Mouse (Mus musculus) lung, postnatal 0 days (tissue): ENCODE results near the gene Colq. TPM values are rescaled to one million over a fixed set of nuclear protein-coding genes. Genes with fewer than 3 reads are reported as not detected.

ENCODE experiments used
- ATAC-seq: fragments of 200-750 bp; cut with Nextera tagmentation; 2 replicates; pipeline ENCODE4 v1.8.0; 2017; ENCODE audit warnings: moderate library complexity
- DNase-seq: peaks from one replicate; pipeline ENCODE4 v3.0.0-alpha.2; 2016; ENCODE audit warnings: low spot score
- H3K27ac ChIP-seq: fragments of 300-500 bp; sonication (generic); 2 replicates; pipeline ENCODE4 v1.5.1; 2014; ENCODE audit warnings: antibody characterized with exemption, mild to moderate bottlenecking, low read length, mixed read lengths
- H3K27me3 ChIP-seq: fragments of 300-500 bp; sonication (generic); replicated peaks from 2 replicates; pipeline ENCODE4 v1.6.1; 2014; ENCODE audit warnings: low read length, mixed read lengths; ENCODE audit not compliant: insufficient read depth
- H3K36me3 ChIP-seq: fragments of 300-500 bp; sonication (generic); 2 replicates; pipeline ENCODE4 v1.6.1; 2014; ENCODE audit warnings: low read length, mixed read lengths; ENCODE audit not compliant: insufficient read depth
- H3K4me1 ChIP-seq: fragments of 300-500 bp; sonication (generic); 2 replicates; pipeline ENCODE4 v1.6.1; 2014; ENCODE audit warnings: antibody characterized with exemption, low read depth, low read length, mixed read lengths; ENCODE audit not compliant: insufficient read depth
- H3K4me2 ChIP-seq: fragments of 300-500 bp; sonication (generic); replicated peaks from 2 replicates; pipeline ENCODE4 v1.6.1; 2014; ENCODE audit warnings: low read depth, mild to moderate bottlenecking, low read length, moderate library complexity, mixed read lengths
- H3K4me3 ChIP-seq: fragments of 300-500 bp; sonication (generic); 2 replicates; pipeline ENCODE4 v1.5.1; 2014; ENCODE audit warnings: low read depth, low read length
- H3K9ac ChIP-seq: fragments of 300-500 bp; sonication (generic); replicated peaks from 2 replicates; pipeline ENCODE4 v1.6.1; 2014; ENCODE audit warnings: low read depth, mild to moderate bottlenecking
- H3K9me3 ChIP-seq: fragments of 300-500 bp; sonication (generic); 2 replicates; pipeline ENCODE4 v1.6.1; 2016; ENCODE audit warnings: low read length, mixed read lengths
- CTCF ChIP-seq: IDR thresholded peaks from 2 replicates; pipeline ENCODE4 v1.5.1; 2016; ENCODE audit warnings: antibody characterized with exemption, mild to moderate bottlenecking
- EP300 ChIP-seq: IDR thresholded peaks from 2 replicates; pipeline ENCODE4 v1.6.1; 2016; ENCODE audit warnings: antibody characterized with exemption, mild to moderate bottlenecking, control low read depth
- WGBS: fragments of 180-500 bp; shearing (Covaris S2); extraction: QIAGEN DNeasy Blood & Tissue Kit; methylation state at CpG from one replicate; pipeline ENCODE4 v1.1.7; 2014; 5-methylcytosine and 5-hydroxymethylcytosine counted together
- polyA plus RNA-seq: library from polyadenylated mRNA; unstranded; fragments of >200 nt; fragmentation: Nextera tagmentation; extraction: Ambion mirVana; gene quantifications from 2 replicates; pipeline ENCODE4 v1.2.1, GENCODE M21; 2015

Colq gene
- polyA plus RNA-seq, 1 experiment from 2014 or later, result 1.1 TPM

DNA sequence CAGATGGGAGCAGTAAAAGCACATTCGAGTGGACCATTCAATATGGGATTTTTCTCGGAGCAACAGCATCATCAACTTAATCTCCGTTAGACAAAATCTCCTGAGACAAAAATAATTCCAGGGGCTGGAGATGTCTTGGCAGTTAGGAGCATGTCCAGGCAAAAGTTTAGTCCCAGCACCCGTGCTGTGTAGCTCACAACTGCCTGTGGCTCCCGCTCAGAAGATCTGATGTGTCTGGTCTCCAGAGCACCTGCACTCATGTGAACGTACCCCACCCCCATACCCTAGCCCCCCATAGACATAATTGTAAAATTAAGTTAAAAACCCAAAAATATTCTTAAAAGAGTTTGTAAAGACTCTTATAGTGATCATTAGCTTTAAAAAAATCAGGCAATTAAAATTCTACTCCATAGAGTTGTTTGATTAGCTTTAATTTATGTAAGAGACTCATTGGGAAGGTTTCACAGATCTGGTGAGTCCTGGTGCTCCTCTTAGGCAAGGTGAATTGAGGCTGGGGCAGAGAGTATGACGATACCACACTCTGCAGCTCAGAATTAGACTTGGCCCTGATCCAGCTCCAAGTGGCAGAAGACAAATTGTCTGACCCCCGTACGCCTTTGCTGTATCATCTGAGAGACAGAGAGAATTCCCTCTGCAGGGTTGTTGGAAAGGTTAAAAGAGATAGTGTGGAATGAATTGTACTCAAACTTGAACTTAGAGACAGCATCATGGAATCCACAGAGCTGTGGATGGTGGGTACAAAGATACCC is 13.0 kb downstream of the Colq start:
- no peaks in the 10 kb centered on the region for H3K4me1 ChIP-seq
- H3K27me3 ChIP-seq, result no peaks in the 10 kb centered on the region
- H3K4me2 ChIP-seq, result no peak overlapping the region
- DNase-seq (no peak), ATAC-seq (no peak)
- 45% methylated on average over 9 of the region's 9 CpGs for WGBS
- H3K9ac ChIP-seq, result no peak overlapping the region
- H3K9me3 ChIP-seq, result no peaks in the 10 kb centered on the region
- no peak overlapping the region for H3K4me3 ChIP-seq
- no peak overlapping the region for H3K27ac ChIP-seq
- no peak for TF ChIP-seq CTCF
- no peak for TF ChIP-seq EP300
- no peaks in the 10 kb centered on the region for H3K36me3 ChIP-seq

DNA sequence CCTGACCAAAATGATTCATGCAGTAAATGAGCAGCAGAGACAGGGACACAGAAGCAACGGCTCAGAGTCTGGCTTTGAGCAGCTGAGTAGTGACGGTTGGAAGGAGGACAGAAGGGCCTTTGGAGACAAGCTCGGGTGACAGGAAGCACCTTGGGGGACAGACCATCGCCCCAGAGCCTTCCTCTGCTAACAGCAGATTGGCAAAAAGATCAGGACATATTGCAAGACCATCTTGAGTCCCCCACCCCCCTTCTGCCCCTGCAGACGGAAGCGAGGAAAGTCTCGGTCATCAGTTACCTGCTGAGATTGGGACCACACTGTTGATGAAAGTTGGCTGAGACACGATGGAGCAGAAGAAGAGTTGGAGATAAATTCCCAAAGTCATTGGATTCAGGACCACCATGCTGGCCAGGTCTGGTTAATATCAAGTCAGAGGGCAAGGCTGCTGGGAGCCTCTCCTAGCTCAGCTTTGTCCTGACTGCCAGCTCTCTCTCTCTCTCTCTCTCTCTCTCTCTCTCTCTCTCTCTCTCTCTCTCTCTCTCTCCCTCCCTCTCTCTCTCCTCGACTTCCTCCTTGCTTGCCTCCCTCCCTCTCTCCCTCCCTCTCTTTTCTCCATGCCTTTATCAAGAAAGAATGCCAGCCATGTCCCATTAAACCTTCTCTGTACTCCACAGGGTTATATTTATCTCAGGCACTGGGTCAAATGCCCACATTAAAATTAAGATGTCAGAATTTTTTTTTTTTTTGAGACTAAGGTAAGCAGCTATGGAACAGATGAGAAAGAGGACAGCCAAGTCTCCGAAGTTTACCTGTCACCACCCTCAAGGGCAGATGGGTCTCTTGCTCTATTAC is 14.1 kb downstream of the Colq start:
- no peak for ATAC-seq
- no peak overlapping the region for H3K27ac ChIP-seq
- no peaks in the 10 kb centered on the region for H3K4me1 ChIP-seq
- DNase-seq, result no peak
- H3K4me3 ChIP-seq, result no peak overlapping the region
- no peaks in the 10 kb centered on the region for H3K27me3 ChIP-seq
- WGBS, result 38% methylated on average over 10 of the region's 10 CpGs
- no peaks in the 10 kb centered on the region for H3K9me3 ChIP-seq
- no peak overlapping the region for H3K9ac ChIP-seq
- H3K4me2 ChIP-seq, result no peak overlapping the region
- TF ChIP-seq EP300 (no peak), CTCF (no peak)
- no peaks in the 10 kb centered on the region for H3K36me3 ChIP-seq

DNA sequence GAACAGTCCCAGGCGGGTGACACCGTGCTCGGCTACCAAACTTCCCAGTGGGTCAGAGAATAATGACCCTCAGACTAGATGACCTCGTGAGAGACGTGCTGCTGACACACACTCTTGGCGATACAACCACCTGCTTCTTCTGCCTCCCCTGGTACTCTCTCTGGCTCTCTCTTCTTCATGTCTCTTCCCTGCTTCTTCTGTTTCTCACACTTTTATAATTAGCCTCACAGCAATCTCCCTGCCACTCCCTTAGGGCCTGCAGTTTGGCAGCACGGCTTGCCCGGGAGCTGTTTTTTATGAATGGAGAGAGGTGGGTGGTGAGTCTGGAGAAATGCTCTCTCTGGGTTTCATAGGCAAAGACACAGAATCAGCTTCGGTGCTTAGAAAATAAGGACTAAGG is 15.3 kb downstream of the Colq start:
- no peak for TF ChIP-seq EP300
- no peak for TF ChIP-seq CTCF
- no peaks in the 10 kb centered on the region for H3K4me1 ChIP-seq
- H3K4me3 ChIP-seq, result no peak overlapping the region
- ATAC-seq, result no peak
- 70% methylated on average over 9 of the region's 9 CpGs for WGBS
- no peak for DNase-seq
- H3K27ac ChIP-seq, result no peak overlapping the region
- no peaks in the 10 kb centered on the region for H3K36me3 ChIP-seq
- no peaks in the 10 kb centered on the region for H3K9me3 ChIP-seq
- H3K27me3 ChIP-seq, result no peaks in the 10 kb centered on the region
- H3K4me2 ChIP-seq, result no peak overlapping the region
- no peak overlapping the region for H3K9ac ChIP-seq

DNA sequence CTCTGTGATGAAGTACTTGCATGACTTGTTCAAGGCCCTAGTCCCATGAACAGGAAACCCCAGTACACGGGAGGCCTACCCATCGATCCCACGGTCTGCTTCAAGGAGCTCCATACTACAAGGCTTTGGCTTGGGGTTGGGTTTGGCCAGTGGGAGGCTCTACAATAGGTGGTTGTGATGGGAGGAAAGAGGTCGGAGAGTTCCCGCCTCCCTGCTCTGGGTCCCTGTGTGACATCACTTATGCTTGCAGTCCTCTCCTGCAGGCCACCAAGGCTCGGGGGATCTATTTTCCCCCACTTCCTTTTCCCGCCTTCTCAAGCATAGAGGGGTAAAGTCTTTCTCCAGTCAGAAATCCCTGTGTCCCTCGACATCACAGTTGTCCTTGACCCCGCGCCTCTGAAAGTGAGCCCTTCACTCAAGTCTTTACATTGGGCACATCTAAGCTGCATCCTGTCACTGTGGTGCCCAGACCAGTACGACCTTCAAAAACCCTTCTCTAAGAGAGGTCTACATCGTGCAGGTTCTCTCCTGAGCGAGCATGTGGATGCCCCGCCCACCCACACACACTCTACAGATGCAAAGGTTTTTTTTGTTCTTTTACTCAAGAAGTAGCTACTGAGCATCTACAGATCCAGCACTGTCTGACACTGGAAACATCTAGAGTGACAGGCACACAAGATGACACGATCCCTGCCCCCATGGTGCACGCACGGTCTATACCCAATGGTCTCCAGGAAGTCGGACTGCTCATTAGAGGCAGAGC is 16.1 kb downstream of the Colq start:
- 90% methylated on average over 18 of the region's 18 CpGs for WGBS
- H3K36me3 ChIP-seq, result no peaks in the 10 kb centered on the region
- H3K9me3 ChIP-seq, result no peaks in the 10 kb centered on the region
- no peaks in the 10 kb centered on the region for H3K4me1 ChIP-seq
- TF ChIP-seq EP300 (no peak), CTCF (no peak)
- ATAC-seq (no peak), DNase-seq (no peak)
- no peak overlapping the region for H3K4me2 ChIP-seq
- no peak overlapping the region for H3K9ac ChIP-seq
- H3K27ac ChIP-seq, result no peak overlapping the region
- H3K27me3 ChIP-seq, result no peaks in the 10 kb centered on the region
- no peak overlapping the region for H3K4me3 ChIP-seq

DNA sequence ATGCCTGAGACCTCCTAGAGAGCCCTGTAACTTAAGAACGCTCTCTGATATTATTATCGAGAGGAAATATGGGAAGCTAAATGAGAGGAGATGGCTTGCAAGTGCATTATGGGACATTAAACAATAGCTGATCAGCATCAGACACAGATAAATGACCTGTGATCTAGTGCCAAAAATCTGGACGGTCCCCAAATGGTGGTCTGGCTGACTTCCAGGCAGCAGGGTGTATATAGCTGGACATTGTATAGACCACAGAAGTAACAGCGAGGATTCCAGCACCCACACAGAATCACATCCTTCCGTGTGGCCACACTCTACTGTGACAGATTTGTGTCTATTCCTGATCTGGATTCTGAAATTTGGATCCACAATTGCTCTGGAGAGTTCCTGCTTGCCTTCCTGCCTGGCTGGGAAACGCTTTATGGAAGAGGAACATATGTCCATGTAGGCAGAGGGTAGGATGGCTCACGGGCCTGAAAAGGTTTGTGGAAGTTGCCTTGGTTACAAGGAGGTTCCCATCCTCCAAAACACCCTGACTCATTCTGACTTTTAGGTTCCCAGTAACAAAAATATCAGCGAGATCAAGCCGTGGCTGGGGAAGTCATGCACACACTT is 18.5 kb downstream of the Colq start:
- Histone ChIP-seq H3K4me3 (no peak overlapping the region), H3K4me2 (no peak overlapping the region), H3K4me1 (no peaks in the 10 kb centered on the region; the same call in 1 of the 2 replicates), H3K27ac (no peak overlapping the region), H3K9me3 (no peaks in the 10 kb centered on the region), H3K9ac (no peak overlapping the region), H3K27me3 (no peaks in the 10 kb centered on the region), H3K36me3 (no peaks in the 10 kb centered on the region)
- ATAC-seq (no peak), DNase-seq (no peak)
- TF ChIP-seq CTCF (no peak), EP300 (no peak)
- WGBS, result 44% methylated on average over 9 of the region's 9 CpGs

DNA sequence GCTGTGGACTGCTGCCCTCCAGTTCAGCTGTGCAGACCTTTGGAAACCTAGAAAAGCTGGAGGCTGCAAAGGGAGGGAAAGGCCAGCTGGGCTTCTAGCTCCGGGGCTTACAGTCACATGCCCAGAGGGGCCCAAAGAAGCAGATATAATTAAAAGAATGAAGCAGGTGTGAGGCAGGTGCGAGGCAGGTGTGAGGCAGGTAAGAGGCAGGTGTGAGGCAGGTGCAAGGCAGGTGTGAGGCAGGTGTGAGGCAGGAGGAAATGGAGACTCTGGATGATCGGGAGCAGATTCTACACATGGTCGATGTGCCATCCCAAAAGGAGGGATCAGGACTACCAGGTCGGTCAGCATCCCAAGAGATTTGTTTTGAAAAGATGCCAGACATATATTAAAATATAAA is 19.7 kb downstream of the Colq start:
- ATAC-seq (no peak), DNase-seq (no peak)
- no peaks in the 10 kb centered on the region for H3K27me3 ChIP-seq
- no peak overlapping the region for H3K4me3 ChIP-seq
- H3K9me3 ChIP-seq, result no peaks in the 10 kb centered on the region
- no peaks in the 10 kb centered on the region for H3K36me3 ChIP-seq
- TF ChIP-seq CTCF, result no peak
- no peak overlapping the region for H3K27ac ChIP-seq
- no peak overlapping the region for H3K9ac ChIP-seq
- H3K4me1 ChIP-seq, result no peaks in the 10 kb centered on the region; the same call in 1 of the 2 replicates
- no peak overlapping the region for H3K4me2 ChIP-seq
- WGBS, result 82% methylated on average over 5 of the region's 5 CpGs
